Mouse (Mus musculus): Measurements from ENCODE around the gene Ackr4. TPM values are rescaled to one million over a fixed set of nuclear protein-coding genes. Genes with fewer than 3 reads are reported as not detected.

Gene Ackr4
- polyA plus RNA-seq, 1 experiment from 2014 or later: 0.80 TPM

Other genes starting within 250 kb of the Ackr4 start
- gene Nphp3, start 124.4 kb downstream of the Ackr4 start, polyA plus RNA-seq (2014; fragmentation: Nextera tagmentation; extraction: Ambion mirVana): 2.4 and 3.3 TPM in 2 replicates
- gene Gm28305, start 86.3 kb downstream of the Ackr4 start, polyA plus RNA-seq (2014; fragmentation: Nextera tagmentation; extraction: Ambion mirVana): not detected in 2 replicates
- 73.3 and 82.1 TPM in 2 replicates for gene Uba5, start 63.8 kb downstream of the Ackr4 start, polyA plus RNA-seq (2014; fragmentation: Nextera tagmentation; extraction: Ambion mirVana)
- gene Acad11, start 63.6 kb downstream of the Ackr4 start, polyA plus RNA-seq (2014; fragmentation: Nextera tagmentation; extraction: Ambion mirVana): 6.0 and 7.0 TPM in 2 replicates
- gene Dnajc13, start 136.0 kb upstream of the Ackr4 start, polyA plus RNA-seq (2014; fragmentation: Nextera tagmentation; extraction: Ambion mirVana): 27.6 and 32.0 TPM in 2 replicates
- 0.24 and 0.41 TPM in 2 replicates for gene Acpp, start 210.8 kb upstream of the Ackr4 start, polyA plus RNA-seq (2014; fragmentation: Nextera tagmentation; extraction: Ambion mirVana)